Mouse (Mus musculus) midbrain, embryonic 11.5 days (tissue): ENCODE data around the gene Kctd4. TPM values are rescaled to one million over a fixed set of nuclear protein-coding genes. Genes with fewer than 3 reads are reported as not detected.
"Not testable (repeated sequence)": the region's sequence is repeated elsewhere in the genome, so short reads cannot be mapped to it uniquely, and the experiment has no call there.

Experiments used
- ATAC-seq: fragments of 200-750 bp; cut with Nextera tagmentation; 2 replicates; pipeline ENCODE4 v1.8.0; 2017; ENCODE audit warnings: moderate TSS enrichment, moderate library complexity; ENCODE audit not compliant: low FRiP score
- DNase-seq: peaks from one replicate; pipeline ENCODE4 v3.0.0; 2015; ENCODE audit warnings: low spot score; ENCODE audit errors: missing footprints
- H3K27ac ChIP-seq: fragments of 300-500 bp; sonication (generic); 2 replicates; pipeline ENCODE4 v1.5.1; 2014; ENCODE audit warnings: low read depth, low read length
- H3K27me3 ChIP-seq: fragments of 300-500 bp; sonication (generic); 2 replicates; pipeline ENCODE4 v1.6.1; 2014; ENCODE audit warnings: mild to moderate bottlenecking, low read length, moderate library complexity, mixed read lengths; ENCODE audit not compliant: control insufficient read depth, insufficient read depth
- H3K36me3 ChIP-seq: fragments of 300-500 bp; sonication (generic); 2 replicates; pipeline ENCODE4 v1.6.1; 2014; ENCODE audit warnings: mild to moderate bottlenecking, low read length, moderate library complexity, mixed read lengths; ENCODE audit not compliant: control insufficient read depth, insufficient read depth
- H3K4me1 ChIP-seq: fragments of 300-500 bp; sonication (generic); 2 replicates; pipeline ENCODE4 v1.6.1; 2014; ENCODE audit warnings: low read length; ENCODE audit not compliant: control insufficient read depth, insufficient read depth
- H3K4me2 ChIP-seq: fragments of 300-500 bp; sonication (generic); 2 replicates; pipeline ENCODE4 v1.6.1; 2014; ENCODE audit warnings: mild to moderate bottlenecking, moderate library complexity
- H3K4me3 ChIP-seq: fragments of 300-500 bp; sonication (generic); 2 replicates; pipeline ENCODE4 v1.5.1; 2014; ENCODE audit warnings: low read depth, low read length
- H3K9ac ChIP-seq: fragments of 300-500 bp; sonication (generic); 2 replicates; pipeline ENCODE4 v1.6.1; 2014; ENCODE audit warnings: low read length
- H3K9me3 ChIP-seq: fragments of 300-500 bp; sonication (generic); 2 replicates; pipeline ENCODE4 v1.6.1; 2016; ENCODE audit warnings: low read length; ENCODE audit not compliant: control insufficient read depth
- WGBS: fragments of 180-500 bp; shearing (Covaris S2); extraction: QIAGEN DNeasy Blood & Tissue Kit; methylation state at CpG from one replicate; pipeline ENCODE4 v1.1.7; 2014; 5-methylcytosine and 5-hydroxymethylcytosine counted together
- polyA plus RNA-seq: library from polyadenylated mRNA; unstranded; fragments of >200 nt; fragmentation: Nextera tagmentation; extraction: Ambion mirVana; gene quantifications from 2 replicates; pipeline ENCODE4 v1.2.1, GENCODE M21; 2014

Gene Kctd4
- polyA plus RNA-seq, result 0.83 and 0.99 TPM in 2 replicates

DNA sequence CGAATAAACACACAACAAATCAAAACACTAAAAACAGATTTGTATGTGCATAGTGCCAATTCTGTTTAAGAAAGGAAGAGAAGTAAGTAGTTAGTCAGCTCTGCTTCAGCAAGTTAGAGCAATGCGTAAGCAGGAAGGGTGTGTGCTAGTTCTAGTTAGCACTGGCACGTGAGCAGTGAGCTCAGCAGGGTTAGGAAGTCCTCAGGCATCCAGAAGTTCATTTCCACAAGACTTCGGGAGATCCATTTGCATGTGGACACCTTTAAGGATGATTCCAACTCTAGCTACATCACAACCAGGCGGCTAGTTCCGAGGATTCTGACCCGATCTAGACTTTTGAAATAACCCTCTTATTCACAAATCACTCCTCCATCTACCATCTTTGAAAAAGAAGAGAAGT lies at the start of gene Kctd4:
TSS of gene Kctd4 (plus strand) at position 244 of the 400 bp plus-strand sequence.
- Histone ChIP-seq H3K9me3 (no peaks in the 10 kb centered on the region), H3K27ac (no peak within 1 kb of the TSS), H3K9ac (no peak within 1 kb of the TSS), H3K4me3 (no peak within 1 kb of the TSS), H3K36me3 (no peaks in the 10 kb centered on the region), H3K4me1 (no peaks in the 10 kb centered on the region), H3K27me3 (no peaks in the 10 kb centered on the region), H3K4me2 (no peak within 1 kb of the TSS)
- WGBS, result 87% methylated on average over 7 of the region's 7 CpGs
- DNase-seq, result no peak
- ATAC-seq, result no peak

DNA sequence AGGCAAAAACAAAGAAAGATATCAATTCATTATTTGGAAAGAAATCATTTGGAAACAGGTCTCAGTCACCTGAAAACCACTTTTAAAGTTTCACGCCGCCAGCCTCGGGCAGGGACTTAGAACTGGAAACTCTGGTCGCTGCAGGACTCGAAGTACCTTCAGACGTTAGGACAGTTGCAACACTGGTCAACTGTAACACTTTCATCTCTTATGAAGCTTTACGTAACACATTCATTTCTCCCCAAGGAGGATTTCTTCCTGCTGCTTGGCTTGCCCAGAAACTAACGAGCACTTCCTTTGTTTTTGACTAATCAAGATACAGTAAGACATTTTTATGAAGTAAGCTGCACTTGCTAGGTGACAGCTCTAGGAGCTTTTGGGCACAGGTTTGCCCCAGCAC lies 47.9 kb upstream of the Kctd4 start:
- Histone ChIP-seq H3K9ac (no peak overlapping the region), H3K27ac (no peak overlapping the region), H3K4me3 (no peak overlapping the region), H3K9me3 (no peaks in the 10 kb centered on the region), H3K36me3 (no peaks in the 10 kb centered on the region; the same call in 1 of the 2 replicates), H3K4me2 (no peak overlapping the region), H3K4me1 (no peaks in the 10 kb centered on the region), H3K27me3 (no peaks in the 10 kb centered on the region)
- DNase-seq (no peak), ATAC-seq (no peak)
- 94% methylated on average over 8 of the region's 8 CpGs for WGBS

DNA sequence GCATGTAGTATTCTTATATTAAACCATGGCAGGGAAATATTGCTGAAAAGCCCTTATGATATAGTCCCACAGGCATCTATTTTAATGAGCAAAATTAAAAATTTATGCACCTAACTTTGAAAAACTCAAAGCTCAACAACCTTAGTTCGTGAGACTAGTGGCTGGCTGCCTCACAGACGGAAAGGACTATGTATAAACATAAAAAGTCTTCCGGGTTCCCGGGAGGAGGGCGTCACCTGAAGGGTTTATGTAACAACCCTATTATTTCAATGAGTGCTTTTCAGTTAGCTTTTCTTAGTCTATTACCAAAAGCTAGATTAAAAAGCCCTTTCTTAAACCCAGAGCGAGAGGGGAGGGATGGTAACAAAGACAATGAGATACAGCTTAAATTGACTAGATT lies 42.8 kb upstream of the Kctd4 start:
- ATAC-seq, result no peak
- H3K27ac ChIP-seq, result no peak overlapping the region
- no peak for DNase-seq

DNA sequence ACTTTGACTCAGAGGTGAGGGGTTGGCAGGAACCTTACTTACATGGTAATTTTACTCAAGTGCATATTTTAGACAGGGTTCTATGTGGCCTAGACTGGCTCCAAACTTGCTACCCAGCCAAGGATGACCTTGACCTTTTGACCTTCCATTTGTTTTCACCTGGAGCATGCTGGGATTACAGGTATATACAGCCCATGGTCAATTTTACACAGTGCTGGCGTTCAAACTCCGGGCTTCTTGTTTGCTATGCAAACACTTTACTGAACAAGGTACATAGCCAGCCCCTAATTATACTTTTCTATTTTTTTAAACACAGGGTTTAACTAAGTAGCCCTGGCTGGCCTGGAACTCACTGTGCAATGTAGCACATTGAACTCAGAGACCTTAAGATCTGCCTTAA lies 42.1 kb upstream of the Kctd4 start:
- Histone ChIP-seq H3K27ac (no peak overlapping the region), H3K4me1 (no peaks in the 10 kb centered on the region), H3K36me3 (no peaks in the 10 kb centered on the region), H3K4me3 (no peak overlapping the region), H3K27me3 (no peaks in the 10 kb centered on the region), H3K9me3 (no peaks in the 10 kb centered on the region), H3K4me2 (no peak overlapping the region), H3K9ac (no peak overlapping the region)
- 90% methylated on average over 2 of the region's 2 CpGs for WGBS
- DNase-seq, result no peak
- ATAC-seq, result no peak

More for the DNA sequence above, 42.8 kb upstream of the Kctd4 start:
- Histone ChIP-seq H3K9ac (no peak overlapping the region), H3K4me3 (no peak overlapping the region), H3K4me1 (no peaks in the 10 kb centered on the region), H3K4me2 (no peak overlapping the region), H3K27me3 (no peaks in the 10 kb centered on the region), H3K36me3 (no peaks in the 10 kb centered on the region), H3K9me3 (no peaks in the 10 kb centered on the region)
- WGBS, result 81% methylated on average over 6 of the region's 6 CpGs

DNA sequence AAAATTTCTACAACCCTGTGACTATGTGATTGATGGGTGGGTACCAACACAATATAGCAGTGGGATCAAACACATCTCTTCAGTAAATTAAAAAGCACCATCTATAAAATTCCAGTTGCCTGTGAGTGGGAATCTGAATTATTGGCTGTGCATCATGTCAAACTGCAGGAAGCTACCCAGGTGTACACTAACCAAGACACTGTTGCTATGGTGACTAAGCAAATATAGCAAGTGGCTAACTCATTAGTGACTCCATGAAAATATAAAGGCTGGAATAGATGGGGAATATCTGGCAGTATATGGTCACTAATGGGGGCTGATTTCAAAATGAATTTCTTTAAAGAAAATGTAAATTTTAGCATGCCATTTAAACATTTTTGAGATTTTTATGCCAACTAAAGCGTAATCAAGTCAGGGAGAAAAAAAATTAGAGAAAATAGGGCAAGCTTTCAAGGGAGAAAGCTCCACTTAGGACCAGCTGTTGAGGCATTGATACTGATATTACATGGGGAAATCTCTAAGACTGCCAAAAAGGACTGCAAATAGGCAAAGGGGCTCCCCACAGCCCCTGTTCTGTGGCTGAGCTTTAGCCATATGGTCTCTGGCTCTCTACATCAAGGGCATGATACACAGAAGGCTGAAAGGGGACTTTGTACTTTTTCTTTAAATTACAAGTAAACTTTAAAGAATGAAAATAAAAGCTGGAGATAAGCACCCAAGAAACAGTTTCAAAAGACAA lies 31.3 kb upstream of the Kctd4 start:
- Histone ChIP-seq H3K27me3 (no peaks in the 10 kb centered on the region), H3K4me2 (no peak overlapping the region), H3K9ac (no peak overlapping the region), H3K9me3 (no peaks in the 10 kb centered on the region), H3K27ac (no peak overlapping the region), H3K4me1 (no peaks in the 10 kb centered on the region), H3K4me3 (no peak overlapping the region), H3K36me3 (no peaks in the 10 kb centered on the region)
- no peak for ATAC-seq
- peak; percentile 72 for DNase-seq
- 93% methylated on average over 1 of the region's 1 CpGs for WGBS

DNA sequence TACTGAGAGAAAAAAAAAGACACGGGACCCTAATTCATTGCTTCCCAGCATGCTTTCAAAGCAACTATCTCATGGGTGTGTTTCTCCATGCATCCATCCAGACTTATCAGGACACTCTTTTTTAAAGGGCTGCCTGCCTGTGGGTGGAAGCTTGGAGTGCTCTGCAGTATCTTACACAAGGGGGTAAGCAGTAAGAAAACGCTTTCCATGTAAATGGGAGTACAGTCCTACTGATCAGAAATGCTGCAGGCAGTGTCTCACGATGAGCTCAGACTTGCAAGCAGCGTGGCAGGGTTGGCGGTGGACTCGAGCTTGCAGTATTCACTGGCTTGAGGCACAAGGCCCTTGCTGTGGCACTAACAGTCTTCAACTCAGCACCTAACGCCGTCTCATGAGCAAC lies 25.1 kb upstream of the Kctd4 start:
- not testable (repeated sequence) for DNase-seq, H3K9ac ChIP-seq, H3K4me1 ChIP-seq, ATAC-seq, H3K9me3 ChIP-seq, H3K4me2 ChIP-seq, H3K4me3 ChIP-seq, H3K27ac ChIP-seq, H3K27me3 ChIP-seq, H3K36me3 ChIP-seq
- WGBS, result 97% methylated on average over 8 of the region's 8 CpGs

DNA sequence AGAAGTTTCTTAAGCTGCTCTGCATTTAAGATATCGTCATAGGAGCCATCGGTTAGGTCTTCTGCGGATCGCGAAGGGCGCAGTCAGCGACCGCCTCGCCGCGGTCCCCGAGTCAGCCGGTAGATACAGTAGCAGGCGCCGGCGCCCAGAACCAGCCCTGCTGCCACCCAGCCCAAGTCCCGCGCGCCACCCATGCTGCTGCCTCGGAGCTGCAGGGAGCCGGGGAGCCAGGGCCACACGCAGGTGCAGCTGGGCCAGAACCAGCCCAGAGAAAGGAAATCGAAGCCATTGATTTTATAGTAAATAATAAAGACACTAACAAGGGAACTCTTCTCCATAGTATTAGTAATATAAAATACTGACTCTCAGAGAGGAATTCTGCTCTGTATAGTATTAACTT lies 23.5 kb upstream of the Kctd4 start:
- 95% methylated on average over 23 of the region's 23 CpGs for WGBS
- Histone ChIP-seq H3K4me2 (no peak overlapping the region), H3K4me1 (no peaks in the 10 kb centered on the region), H3K27ac (no peak overlapping the region), H3K36me3 (no peaks in the 10 kb centered on the region), H3K4me3 (no peak overlapping the region), H3K27me3 (no peaks in the 10 kb centered on the region), H3K9ac (no peak overlapping the region), H3K9me3 (no peaks in the 10 kb centered on the region)
- ATAC-seq (no peak), DNase-seq (no peak)

DNA sequence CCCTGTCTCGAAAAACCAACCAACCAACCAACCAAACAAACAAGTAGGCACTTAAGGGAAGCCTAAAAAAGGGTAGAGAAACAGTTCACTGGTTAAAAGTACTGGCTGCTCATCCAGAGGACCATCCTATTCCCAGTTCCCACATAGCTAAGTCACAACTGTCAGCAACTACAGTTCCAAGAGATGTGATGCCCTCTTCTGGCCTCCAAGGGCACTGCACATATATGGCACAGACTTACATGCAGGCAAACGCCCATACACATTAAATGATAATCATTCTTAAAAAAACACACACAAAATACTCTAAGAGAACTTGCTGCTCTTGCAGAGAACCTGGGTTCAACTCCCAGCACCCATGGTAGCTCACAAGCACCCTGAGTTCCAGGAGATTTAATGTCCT lies 20.4 kb upstream of the Kctd4 start:
- no peak overlapping the region for H3K4me2 ChIP-seq
- H3K36me3 ChIP-seq, result no peaks in the 10 kb centered on the region
- DNase-seq (no peak), ATAC-seq (no peak)
- H3K4me3 ChIP-seq, result no peak overlapping the region
- H3K4me1 ChIP-seq, result no peaks in the 10 kb centered on the region
- WGBS, result 90% methylated on average over 2 of the region's 2 CpGs
- no peak overlapping the region for H3K27ac ChIP-seq
- no peaks in the 10 kb centered on the region for H3K27me3 ChIP-seq
- no peak overlapping the region for H3K9ac ChIP-seq
- H3K9me3 ChIP-seq, result no peaks in the 10 kb centered on the region

DNA sequence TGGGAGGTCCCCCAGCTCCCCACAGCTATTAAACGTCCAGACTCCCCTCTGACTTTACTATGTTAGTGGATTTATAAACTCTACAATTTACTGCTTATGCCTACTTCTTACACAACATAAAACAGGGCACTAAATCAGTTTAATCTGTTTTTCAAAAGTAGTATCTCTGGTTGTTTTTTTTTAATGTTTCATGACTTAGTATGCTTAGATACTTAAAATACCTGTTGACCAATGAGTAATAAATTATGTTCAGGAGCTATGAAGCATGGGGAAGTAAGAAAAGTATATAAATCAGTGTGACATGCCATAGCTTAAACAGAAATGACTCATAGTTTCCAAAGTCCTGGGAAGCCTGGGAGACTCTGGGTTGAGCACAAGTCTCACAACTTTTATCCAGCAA lies 17.1 kb upstream of the Kctd4 start:
- H3K9me3 ChIP-seq, result no peaks in the 10 kb centered on the region
- 81% methylated on average over 1 of the region's 1 CpGs for WGBS

More for the DNA sequence above, 17.1 kb upstream of the Kctd4 start:
- Histone ChIP-seq H3K4me2 (no peak overlapping the region), H3K9ac (no peak overlapping the region), H3K27me3 (no peaks in the 10 kb centered on the region), H3K4me1 (no peaks in the 10 kb centered on the region), H3K4me3 (no peak overlapping the region), H3K36me3 (no peaks in the 10 kb centered on the region), H3K27ac (no peak overlapping the region)
- ATAC-seq (no peak), DNase-seq (no peak)
